Mouse (Mus musculus) A20 (cell line): ENCODE measurements around the gene Dmgdh.

ENCODE experiments used
- DNase-seq: peaks from one replicate; pipeline ENCODE4 v3.0.0-alpha.2; 2011; ENCODE audit warnings: low read depth, low spot score

Gene Dmgdh

GRCm38 (mm10) chr13:93710325-93710724 is 36.1 kb downstream of the Dmgdh start:
- DNase-seq, result no peak

- DNase-seq, result no peak
Observed at GRCm38 (mm10) chr13:93711226-93711625, 37.0 kb downstream of the Dmgdh start.

- DNase-seq, result no peak
Observed at GRCm38 (mm10) chr13:93712362-93712761, 38.1 kb downstream of the Dmgdh start.

GRCm38 (mm10) chr13:93713826-93714225 is 39.6 kb downstream of the Dmgdh start:
- no peak for DNase-seq

GRCm38 (mm10) chr13:93717113-93717512 is 42.9 kb downstream of the Dmgdh start:
- no peak for DNase-seq

GRCm38 (mm10) chr13:93718948-93719347 is 44.7 kb downstream of the Dmgdh start:
- peak; percentile 49 for DNase-seq

GRCm38 (mm10) chr13:93721916-93722315 is 47.7 kb downstream of the Dmgdh start:
- no peak for DNase-seq

- DNase-seq, result no peak
Observed at GRCm38 (mm10) chr13:93723455-93723854, 49.2 kb downstream of the Dmgdh start.

- peak; percentile 17 for DNase-seq
Observed at GRCm38 (mm10) chr13:93724206-93724605, 50.0 kb downstream of the Dmgdh start.

GRCm38 (mm10) chr13:93735131-93735636 is 61.0 kb downstream of the Dmgdh start:
- no peak for DNase-seq

- no peak for DNase-seq
Observed at GRCm38 (mm10) chr13:93744118-93744517, 69.9 kb downstream of the Dmgdh start.

GRCm38 (mm10) chr13:93752597-93753400 is 78.6 kb downstream of the Dmgdh start:
- no peak for DNase-seq

- no peak for DNase-seq
Observed at GRCm38 (mm10) chr13:93755084-93755483, 80.9 kb downstream of the Dmgdh start.

- no peak for DNase-seq
Observed at GRCm38 (mm10) chr13:93756674-93757073, 82.4 kb downstream of the Dmgdh start.

GRCm38 (mm10) chr13:93757514-93757913 is 83.3 kb downstream of the Dmgdh start:
- DNase-seq, result no peak

- no peak for DNase-seq
Observed at GRCm38 (mm10) chr13:93758149-93758898, 84.1 kb downstream of the Dmgdh start.

- DNase-seq, result no peak
Observed at GRCm38 (mm10) chr13:93761831-93762230, 87.6 kb downstream of the Dmgdh start.

GRCm38 (mm10) chr13:93762879-93763278 is 88.6 kb downstream of the Dmgdh start:
- no peak for DNase-seq

GRCm38 (mm10) chr13:93764321-93764973 is 90.2 kb downstream of the Dmgdh start:
- DNase-seq, result no peak

- DNase-seq, result no peak
Observed at GRCm38 (mm10) chr13:93771031-93771587, 96.9 kb downstream of the Dmgdh start.

- DNase-seq, result peak; percentile 61
Observed at GRCm38 (mm10) chr13:93771588-93772278, 97.5 kb downstream of the Dmgdh start, which contains the start of gene Arsb. Arsb (plus strand) TSS chr13:93771630.
